Mouse (Mus musculus): Measurements from ENCODE around the gene Gm7029.

Gm7029 gene

GRCm38 (mm10) chr17:33913905-33914304 lies 40.3 kb downstream of the Gm7029 start:
- DNase-seq (ENCODE audit: low spot score), result no peak

DNA sequence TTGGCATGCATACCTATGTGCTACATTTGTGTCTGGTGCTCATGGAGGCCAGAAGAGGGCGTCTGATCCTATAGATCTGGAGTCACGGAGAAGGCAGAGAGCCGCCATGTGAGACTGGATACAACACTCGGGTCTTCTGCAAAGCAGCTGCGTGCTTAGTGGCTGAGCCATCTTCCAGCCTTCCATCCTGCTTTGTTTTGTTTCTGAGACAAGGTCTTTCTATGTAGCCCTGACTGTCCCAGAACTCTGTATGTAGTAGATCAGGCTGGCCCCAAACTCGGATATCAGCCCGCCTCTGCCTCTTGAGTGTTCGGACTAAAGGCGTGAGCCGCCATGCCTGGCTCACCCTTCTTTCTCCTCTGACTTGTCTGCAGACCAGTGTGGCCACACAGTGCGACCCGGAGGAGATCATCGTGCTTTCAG lies 41.3 kb downstream of the Gm7029 start:
- no peak for DNase-seq (ENCODE audit: low spot score)

GRCm38 (mm10) chr17:33915671-33916250 lies 42.1 kb downstream of the Gm7029 start, which contains the start of the genes Tapbp and Zbtb22:
Gene Tapbp (plus strand): TSS chr17:33915899.
Gene Zbtb22 (plus strand): TSS chr17:33915904.
- peak; percentile 99 for DNase-seq (ENCODE audit: low spot score)

- peak; percentile 84 for DNase-seq (ENCODE audit: low spot score)
Measured at GRCm38 (mm10) chr17:33916294-33916693, 42.7 kb downstream of the Gm7029 start.

DNA sequence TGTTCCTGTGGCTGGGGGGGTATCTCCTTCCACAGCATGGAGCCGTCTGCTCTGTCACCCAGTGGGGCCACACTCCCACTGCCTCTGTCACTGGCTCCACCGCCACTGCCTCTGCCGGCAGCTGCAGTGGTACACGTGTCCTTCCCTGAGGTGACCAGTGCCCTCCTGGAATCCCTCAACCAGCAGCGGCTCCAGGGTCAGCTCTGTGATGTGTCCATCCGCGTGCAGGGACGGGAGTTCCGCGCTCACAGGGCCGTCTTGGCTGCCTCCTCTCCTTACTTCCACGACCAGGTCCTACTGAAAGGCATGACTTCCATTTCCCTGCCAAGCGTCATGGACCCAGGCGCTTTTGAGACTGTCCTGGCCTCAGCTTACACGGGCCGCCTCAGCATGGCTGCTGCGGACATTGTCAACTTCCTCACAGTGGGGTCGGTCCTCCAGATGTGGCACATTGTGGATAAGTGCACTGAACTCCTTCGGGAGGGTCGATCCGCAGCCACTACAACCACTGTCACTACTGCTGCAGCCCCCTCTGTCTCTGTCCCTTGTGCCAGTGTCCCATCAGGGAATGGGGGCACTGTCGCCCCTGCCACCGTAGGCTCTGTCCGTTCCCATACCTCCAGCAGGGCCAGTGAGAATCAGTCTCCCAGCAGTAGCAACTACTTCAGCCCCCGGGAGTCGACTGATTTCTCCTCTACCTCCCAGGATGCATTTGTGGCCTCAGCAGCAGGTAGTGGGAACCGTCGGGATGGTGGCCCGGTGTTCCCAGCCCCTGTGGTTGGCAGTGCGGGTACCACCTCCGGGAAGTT lies 43.4 kb downstream of the Gm7029 start:
- DNase-seq (ENCODE audit: low spot score), result no peak

GRCm38 (mm10) chr17:33917656-33918292 lies 44.1 kb downstream of the Gm7029 start:
- no peak for DNase-seq (ENCODE audit: low spot score)

GRCm38 (mm10) chr17:33918293-33919203 lies 44.9 kb downstream of the Gm7029 start:
- no peak for DNase-seq (ENCODE audit: low spot score)

- DNase-seq (ENCODE audit: low spot score), result peak; percentile 65
Measured at GRCm38 (mm10) chr17:33919351-33920281, 46.0 kb downstream of the Gm7029 start.

GRCm38 (mm10) chr17:33920282-33921097 lies 46.9 kb downstream of the Gm7029 start:
- peak; percentile 92 for DNase-seq (ENCODE audit: low spot score)

DNA sequence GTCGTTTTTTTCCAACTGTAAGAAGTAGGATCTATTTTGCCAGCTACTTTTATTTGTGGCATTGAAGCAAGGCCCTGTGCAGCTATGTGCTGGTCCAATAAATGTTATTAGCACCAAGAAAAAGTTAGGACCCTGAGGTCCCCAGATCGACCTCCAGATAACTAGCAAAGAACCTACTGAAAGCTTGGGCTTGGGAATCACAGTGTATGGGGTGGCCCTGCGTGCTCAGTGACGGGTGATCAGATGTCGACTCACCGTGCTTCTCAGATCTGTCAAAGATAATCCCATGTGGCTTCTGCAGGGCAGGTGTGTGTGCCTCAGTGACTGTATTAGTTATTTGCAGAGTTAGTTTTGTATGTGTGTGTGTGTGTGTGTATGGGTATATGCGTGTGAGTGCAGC lies 47.7 kb downstream of the Gm7029 start:
- DNase-seq (ENCODE audit: low spot score), result no peak
